Comparison of ENCODE assay signal across 14 mouse cellular contexts in genomic region chr2:51073040-51073594, GRCm38 (mm10).
DNase-seq lines count a peak whose midpoint lies in the region; ATAC-seq lines count a peak whose summit lies in the region.
"Had no signal": no experiment of that assay in that cellular context is flagged by ENCODE, and none has a peak within 500 bp of the region (broad histone marks: within the 10 kb centered on the region; RNA-seq: fewer than 3 reads in every experiment).

No protein-coding gene starts in this region.

- peaks cover 6% of the 10 kb centered on the region for H3K4me1 ChIP-seq in heart, embryonic 15.5 days (replicated peaks)
- H3K4me1 ChIP-seq in hindbrain, embryonic 11.5 days (replicated peaks; ENCODE audit: control insufficient read depth, insufficient read depth, low read length), result no peaks in the 10 kb centered on the region; the same call in 1 of the 2 replicates
- H3K4me1 ChIP-seq: limb, embryonic 12.5 days; megakaryocyte, embryonic 14.5 days had no signal

- ATAC-seq in heart, embryonic 15.5 days (replicated peaks; ENCODE audit: insufficient number of reproducible peaks, insufficient read depth, low FRiP score, low read depth), result no peak
- ATAC-seq in hindbrain, embryonic 11.5 days (ENCODE audit: low FRiP score), result no peak

- 54% methylated on average over 14 of the region's 14 CpGs for WGBS in heart, embryonic 15.5 days
- WGBS in hindbrain, embryonic 11.5 days, result 61% methylated on average over 14 of the region's 14 CpGs

- no peak overlapping the region for H3K4me3 ChIP-seq in heart, embryonic 15.5 days
- no peak overlapping the region for H3K4me3 ChIP-seq in hindbrain, embryonic 11.5 days (ENCODE audit: low read depth, low read length)
- H3K4me3 ChIP-seq: hindbrain, embryonic 12.5 days; limb, embryonic 12.5 days; megakaryocyte, embryonic 14.5 days had no signal

- DNase-seq in heart, adult 18-20 months, result peak; percentile 19 to 23
- DNase-seq in heart, postnatal 14 days, result no peak
- peak; percentile 59 for DNase-seq in ES-CJ7 (ENCODE audit: low read depth, low spot score)
- DNase-seq in lung, postnatal 10 days, result peak; percentile 62
- no peak for DNase-seq in layer of hippocampus, postnatal 10 days (ENCODE audit: low spot score in 2 of 2)
- DNase-seq in hindbrain, embryonic 11.5 days (ENCODE audit: low spot score), result no peak
- DNase-seq in left cerebral cortex, adult 18-20 months (ENCODE audit: low spot score in 2 of 2), result no peak
- DNase-seq: cerebellum, adult 2 months; embryo, embryonic 11 days; kidney, adult 9 months had no signal

- intact Hi-C loops in heart, postnatal 14 days (cut with DNase I), result no loop called here

- no peak overlapping the region for H3K27ac ChIP-seq in heart, embryonic 15.5 days
- H3K27ac ChIP-seq in hindbrain, embryonic 11.5 days (ENCODE audit: low read depth, low read length), result no peak overlapping the region
- H3K27ac ChIP-seq: hindbrain, embryonic 12.5 days; limb, embryonic 12.5 days had no signal

- H3K9ac ChIP-seq in heart, embryonic 15.5 days, result no peak overlapping the region
- H3K9ac ChIP-seq in hindbrain, embryonic 11.5 days (ENCODE audit: low read depth, low read length), result no peak overlapping the region
- H3K9ac ChIP-seq: hindbrain, embryonic 12.5 days; limb, embryonic 12.5 days had no signal

- H3K9me3 ChIP-seq in heart, embryonic 15.5 days (replicated peaks), result no peaks in the 10 kb centered on the region
- no peaks in the 10 kb centered on the region for H3K9me3 ChIP-seq in hindbrain, embryonic 11.5 days (ENCODE audit: control insufficient read depth, low read length)
- H3K9me3 ChIP-seq: hindbrain, embryonic 12.5 days; limb, embryonic 12.5 days; megakaryocyte, embryonic 14.5 days had no signal

- no peaks in the 10 kb centered on the region for H3K27me3 ChIP-seq in heart, embryonic 15.5 days
- H3K27me3 ChIP-seq in hindbrain, embryonic 11.5 days (ENCODE audit: control insufficient read depth, insufficient read depth, low read length), result no peaks in the 10 kb centered on the region
- H3K27me3 ChIP-seq: hindbrain, embryonic 12.5 days; limb, embryonic 12.5 days; megakaryocyte, embryonic 14.5 days had no signal

- H3K4me2 ChIP-seq in heart, embryonic 15.5 days, result peak overlapping the region; percentile 39
- no peak overlapping the region for H3K4me2 ChIP-seq in hindbrain, embryonic 11.5 days (replicated peaks; ENCODE audit: low read depth, low read length)
- H3K4me2 ChIP-seq: hindbrain, embryonic 12.5 days; limb, embryonic 12.5 days had no signal

- no peaks in the 10 kb centered on the region for H3K36me3 ChIP-seq in heart, embryonic 15.5 days
- no peaks in the 10 kb centered on the region for H3K36me3 ChIP-seq in hindbrain, embryonic 11.5 days (ENCODE audit: control insufficient read depth, insufficient read depth, low read length)
- H3K36me3 ChIP-seq: hindbrain, embryonic 12.5 days; limb, embryonic 12.5 days had no signal

Comparison
In these comparisons a context has a peak if more than half of its experiments do, and no peak if none do; other contexts are left out.
1. DNase-seq: peak in heart, adult 18-20 months (2 of 2), ES-CJ7 (single experiment) and lung, postnatal 10 days (single experiment); none in heart, postnatal 14 days (0 of 2), layer of hippocampus, postnatal 10 days (0 of 2), hindbrain, embryonic 11.5 days (single experiment) and left cerebral cortex, adult 18-20 months (0 of 2).